Mouse (Mus musculus) heart, adult 2 months (tissue): ENCODE data around the gene Ptdss2.
A peak's percentile ranks its signal among the peaks of the same experiment; 100 is the strongest.

ENCODE experiments used
- CTCF ChIP-seq: fragments of 200-600 bp; IDR thresholded peaks from 2 replicates; pipeline ENCODE4 v1.8.1; 2022; ENCODE audit warnings: antibody characterized with exemption, mild to moderate bottlenecking, moderate library complexity
- EP300 ChIP-seq: fragments of 200-500 bp; IDR thresholded peaks from 2 replicates; pipeline ENCODE4 v1.6.1; 2011; ENCODE audit warnings: low read depth, low read length, control low read depth; ENCODE audit not compliant: insufficient read depth
- POLR2A ChIP-seq: fragments of 200-500 bp; IDR thresholded peaks from 2 replicates; pipeline ENCODE4 v1.6.1; 2011; ENCODE audit warnings: mild to moderate bottlenecking, low read depth, low read length, control low read depth; ENCODE audit not compliant: insufficient read depth

DNA sequence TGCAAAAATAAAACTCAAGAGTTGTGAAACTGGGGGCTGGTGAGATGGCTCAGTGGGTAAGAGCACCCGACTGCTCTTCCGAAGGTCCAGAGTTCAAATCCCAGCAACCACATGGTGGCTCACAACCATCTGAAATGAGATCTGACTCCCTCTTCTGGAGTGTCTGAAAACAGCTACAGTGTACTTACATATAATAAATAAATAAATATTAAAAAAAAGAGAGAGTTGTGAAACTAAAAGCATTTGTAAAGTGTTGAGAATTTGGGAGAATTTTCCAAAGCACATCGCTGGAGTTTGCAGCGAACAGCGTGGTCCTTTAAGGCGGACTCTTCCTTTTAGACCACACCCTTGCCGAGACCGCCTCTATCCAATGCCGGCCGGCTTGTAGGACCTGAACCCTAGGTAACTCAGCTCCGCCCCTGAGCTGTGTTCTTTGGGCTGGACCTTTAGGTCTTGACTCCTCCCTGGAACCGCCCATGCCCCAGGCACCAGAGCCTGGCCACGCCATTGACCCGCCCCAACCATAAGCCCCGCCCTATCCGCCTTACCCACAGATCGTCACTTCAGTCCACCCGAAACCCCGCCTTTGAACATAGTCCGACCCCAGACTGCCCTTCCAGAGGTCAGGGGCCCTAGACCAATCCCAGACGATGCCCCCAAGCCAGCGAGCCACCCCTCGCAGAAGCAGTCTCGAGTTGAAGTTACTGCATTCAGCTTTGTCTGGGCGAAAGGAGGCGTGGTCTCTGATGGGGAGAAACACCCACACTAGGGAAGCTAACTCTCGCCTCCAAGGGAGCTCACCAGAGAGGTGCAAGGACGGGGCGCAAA is 721 bp downstream of the Ptdss2 start:
- TF ChIP-seq POLR2A (peak; percentile 86), CTCF (peak; percentile 45), EP300 (peak; percentile 24; the same call in 1 of the 2 replicates)
